Mouse (Mus musculus) gastrocnemius, postnatal 36 days (tissue): Measurements from ENCODE around the gene Ttll5. TPM values are rescaled to one million over a fixed set of nuclear protein-coding genes. Genes with fewer than 3 reads are reported as not detected.

ENCODE experiments used
- DNase-seq, 2 experiments: peaks; one replicate each; pipeline ENCODE4 v3.0.0; 2022
- intact Hi-C: fragments of 180-260 bp; cut with DNase I; formaldehyde crosslinking; loops from one replicate; pipeline ENCODE4 v1.15.1; 2025
- total RNA-seq, 2 experiments: library from RNA; stranded (reverse); gene quantifications; 2 replicates each; pipeline ENCODE4 v1.2.3; 2021

The Ttll5 gene
- total RNA-seq, 2 experiments from 2014 or later = 5.5 to 6.1 TPM

DNA sequence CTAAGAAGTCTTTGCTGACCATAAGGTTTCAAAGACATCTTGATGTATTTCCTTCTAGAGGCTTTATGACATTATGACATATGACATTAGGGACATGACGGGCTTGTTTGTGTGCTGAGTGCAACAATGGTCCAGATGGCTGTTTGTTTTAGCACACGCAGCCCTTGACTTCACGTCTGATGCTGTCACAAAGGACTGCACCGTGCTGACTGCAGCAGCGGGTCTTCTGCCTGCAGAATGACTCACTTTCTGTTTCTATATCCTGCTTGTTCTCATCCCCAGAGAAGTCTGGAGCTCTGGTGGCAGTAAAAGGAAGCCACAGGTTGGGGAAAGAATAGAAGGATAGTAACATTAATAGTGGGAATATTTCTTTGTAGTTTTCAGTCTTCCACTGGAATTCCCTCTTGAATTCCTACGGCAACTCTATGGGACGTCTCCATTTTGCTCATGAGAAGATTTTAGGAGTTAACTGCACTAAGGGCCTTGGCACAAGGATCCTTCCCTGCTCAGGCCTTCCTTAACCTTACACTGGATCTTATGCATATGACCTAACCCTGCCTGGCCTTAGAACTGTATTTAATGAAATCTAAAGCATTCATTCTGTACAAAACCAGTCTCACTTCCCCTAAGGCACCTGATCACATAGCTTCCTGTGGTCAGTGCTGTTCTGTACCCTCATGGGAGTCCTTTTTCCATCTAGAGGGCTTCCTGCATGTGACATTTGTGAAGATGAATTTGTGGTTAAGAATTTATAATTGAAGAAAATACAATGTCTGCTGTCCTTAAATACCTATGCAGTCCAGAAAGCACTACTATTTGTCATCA, 167.8 kb downstream of the Ttll5 start:
- no peak for DNase-seq
- intact Hi-C loops = no loop called here

GRCm38 (mm10) chr12:85992838-85993234, 168.4 kb downstream of the Ttll5 start:
- intact Hi-C loops = no loop called here
- DNase-seq = no peak

GRCm38 (mm10) chr12:85993790-85994360, 169.4 kb downstream of the Ttll5 start:
- intact Hi-C loops = no loop called here

DNA sequence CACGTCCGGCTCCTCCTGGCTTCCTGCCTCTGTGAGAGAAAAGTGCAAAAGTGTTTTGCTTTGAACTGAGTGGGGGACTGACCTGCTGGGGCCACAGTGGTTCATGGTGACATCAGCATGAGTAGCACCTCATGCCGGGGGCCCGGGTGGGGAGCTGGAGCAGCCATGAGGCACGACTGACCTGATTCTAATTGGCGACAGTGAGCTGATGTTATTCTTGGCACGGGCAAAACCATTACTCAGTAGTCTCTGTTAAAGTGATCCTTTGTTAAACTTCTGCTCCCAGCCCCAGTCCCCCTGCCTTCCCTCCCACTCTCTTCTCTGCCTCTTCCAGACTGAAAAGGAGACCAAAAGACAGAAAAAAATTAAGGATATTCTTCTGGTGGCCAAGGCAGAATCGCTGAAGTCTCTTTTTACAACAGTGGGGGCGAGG, 176.2 kb downstream of the Ttll5 start:
- DNase-seq = peak; percentile 31 to 33
- intact Hi-C loops = no loop called here

More at GRCm38 (mm10) chr12:85993790-85994360, 169.4 kb downstream of the Ttll5 start:
- no peak for DNase-seq

DNA sequence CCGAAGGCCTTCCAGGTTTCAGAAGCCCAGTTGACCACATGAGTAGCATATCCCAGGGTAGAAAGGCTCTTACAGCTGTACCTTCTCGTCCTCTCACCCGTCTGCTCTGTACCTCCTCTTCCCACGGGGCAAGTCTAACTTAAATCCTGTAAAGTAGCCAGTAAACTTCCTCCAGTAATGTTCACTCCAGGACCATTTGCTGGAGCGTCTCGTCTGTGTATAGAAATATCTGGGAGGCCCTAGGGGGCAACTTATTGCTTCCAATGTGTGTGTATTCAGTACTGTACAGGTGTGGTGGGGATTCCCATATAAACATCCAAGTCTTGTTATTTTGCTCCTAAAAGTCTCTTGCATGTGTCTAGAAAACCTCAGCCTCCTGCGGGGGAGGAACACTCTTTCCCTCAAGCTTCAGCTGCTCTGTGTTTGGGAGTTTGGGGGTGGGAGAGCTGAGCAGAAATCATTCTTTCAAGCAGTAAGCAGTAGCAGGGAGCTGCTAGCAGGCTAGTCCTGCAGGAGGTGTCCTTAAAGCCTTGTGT, 176.7 kb downstream of the Ttll5 start:
- intact Hi-C loops = no loop called here

DNA sequence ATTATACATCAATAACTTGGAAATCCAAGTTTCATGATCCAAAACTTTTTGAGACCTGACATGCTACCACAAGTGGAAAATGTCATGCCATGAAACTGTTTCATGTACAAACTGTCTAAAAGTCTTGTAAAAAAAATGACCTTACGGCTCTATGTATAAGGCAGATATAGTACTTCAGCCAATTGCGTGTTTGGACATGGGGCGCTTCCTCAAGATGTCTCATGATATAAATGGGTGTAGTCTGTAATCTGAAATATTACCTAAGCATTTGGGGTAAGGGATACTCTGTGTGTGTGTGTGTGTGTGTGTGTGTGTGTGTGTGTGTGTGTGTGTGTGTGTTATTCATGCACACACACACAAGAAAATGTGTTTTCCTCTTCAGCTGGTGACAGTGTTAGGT, 180.2 kb downstream of the Ttll5 start:
- intact Hi-C loops = no loop called here
- no peak for DNase-seq

More for the DNA sequence above, 176.7 kb downstream of the Ttll5 start:
- no peak for DNase-seq

GRCm38 (mm10) chr12:86007377-86007776, 182.9 kb downstream of the Ttll5 start:
- no peak for DNase-seq
- intact Hi-C loops = no loop called here

DNA sequence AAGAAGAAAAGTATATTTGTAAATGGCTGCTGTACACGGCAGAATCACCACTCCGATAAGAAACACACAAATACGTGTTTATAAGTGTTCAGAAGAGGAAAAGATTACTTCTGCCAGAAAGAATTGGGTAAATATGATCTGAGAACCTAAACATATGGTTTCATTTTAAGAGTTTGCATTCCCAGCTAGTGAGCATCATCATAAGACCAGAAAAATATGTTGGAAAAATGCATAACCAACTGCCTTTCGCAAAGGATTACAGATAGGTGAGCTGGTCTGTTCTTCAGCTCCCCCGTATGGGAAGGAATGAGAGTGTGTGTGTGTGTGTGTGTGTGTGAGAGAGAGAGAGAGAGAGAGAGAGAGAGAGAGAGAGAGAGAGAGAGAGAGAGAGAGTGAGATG, 186.2 kb downstream of the Ttll5 start:
- intact Hi-C loops = no loop called here
- DNase-seq = no peak

DNA sequence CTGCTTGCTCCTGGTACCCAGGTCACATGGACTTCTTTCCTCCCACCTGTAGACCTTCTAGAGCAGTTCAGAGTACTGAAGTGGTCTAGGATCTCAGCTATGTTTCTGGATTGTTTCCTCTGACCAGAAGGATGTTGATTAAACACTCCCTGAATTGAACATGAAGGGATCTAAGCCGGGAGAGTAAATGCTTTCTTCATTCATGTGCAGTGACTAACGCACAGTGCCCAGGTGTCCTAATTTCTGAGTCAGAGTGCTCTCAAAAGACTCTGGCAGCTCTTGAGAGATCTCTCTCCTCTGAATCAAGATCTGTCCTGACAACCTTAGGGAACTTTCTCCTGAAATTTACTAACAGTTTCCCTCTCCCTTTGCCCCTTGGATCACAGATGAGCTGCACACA, 187.7 kb downstream of the Ttll5 start:
- DNase-seq = no peak
- intact Hi-C loops = no loop called here

- no peak for DNase-seq
- intact Hi-C loops = no loop called here
These were observed 189.7 kb downstream of the Ttll5 start for GRCm38 (mm10) chr12:86014174-86014573.

DNA sequence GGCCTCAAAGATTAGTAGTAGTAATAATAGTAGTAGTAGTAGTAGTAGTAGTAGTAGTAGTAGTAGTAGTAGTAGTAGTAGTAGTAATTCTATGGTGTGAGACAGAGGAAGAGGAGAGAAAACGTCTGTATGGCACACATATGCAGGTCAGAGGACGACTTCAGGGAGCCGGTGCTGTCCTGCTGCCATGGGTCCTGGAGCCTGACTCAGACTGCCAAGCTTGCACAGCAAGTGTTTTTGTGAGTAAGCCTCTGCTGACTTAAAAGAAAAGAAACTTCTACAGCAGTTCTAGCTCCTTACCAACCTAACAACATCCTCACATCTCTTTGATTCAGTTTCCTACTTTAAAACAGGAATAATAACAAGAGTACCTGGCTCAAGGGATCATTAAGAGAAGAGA, 190.2 kb downstream of the Ttll5 start:
- intact Hi-C loops = no loop called here
- DNase-seq = no peak

GRCm38 (mm10) chr12:86015114-86015513, 190.7 kb downstream of the Ttll5 start:
- intact Hi-C loops = no loop called here
- no peak for DNase-seq

- intact Hi-C loops = no loop called here
- DNase-seq = no peak
These were observed 192.9 kb downstream of the Ttll5 start for GRCm38 (mm10) chr12:86017360-86017759.

- no peak for DNase-seq
- intact Hi-C loops = loop anchor here (5.0 kb wide), 3 partner anchors 49 to 164 kb away; no protein-coding TSS in a partner anchor
These were observed 197.1 kb downstream of the Ttll5 start for GRCm38 (mm10) chr12:86021583-86021982.

DNA sequence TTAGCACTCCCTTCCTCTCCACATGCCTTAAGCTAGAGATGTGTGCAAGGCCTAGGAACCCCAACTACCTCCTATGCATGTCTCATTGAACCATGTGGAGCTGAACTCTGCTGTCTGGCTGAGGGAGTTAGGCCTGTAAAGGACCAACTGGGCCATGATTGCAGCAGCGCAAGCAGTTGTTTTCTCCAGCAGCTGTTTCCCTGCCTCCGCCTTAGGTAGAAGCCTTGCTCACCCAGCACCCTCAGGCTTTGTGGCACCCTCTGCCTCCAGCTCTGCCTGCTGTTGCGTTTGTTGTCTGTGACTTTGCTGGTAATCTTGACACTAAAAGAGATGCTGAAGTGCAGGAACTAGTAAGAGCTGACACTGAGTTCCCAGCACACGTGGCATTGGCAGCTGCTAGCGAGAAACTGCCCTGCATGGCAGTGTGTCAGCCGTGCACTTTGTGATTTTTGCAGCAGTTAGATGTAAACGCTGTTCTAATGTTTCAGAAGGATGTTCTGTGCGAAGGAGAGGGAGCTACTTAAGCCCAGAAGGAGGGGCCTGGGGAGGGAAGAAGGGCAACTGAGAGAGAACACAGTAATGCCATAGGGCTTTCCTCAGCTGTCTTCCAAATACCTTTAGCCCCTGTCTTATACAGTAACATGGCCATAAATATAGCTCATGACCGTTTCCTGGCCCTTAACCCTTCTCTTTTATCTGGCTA, 198.0 kb downstream of the Ttll5 start:
- no peak for DNase-seq
- intact Hi-C loops = loop anchor here (5.0 kb wide), 3 partner anchors 50 to 165 kb away; no protein-coding TSS in a partner anchor

DNA sequence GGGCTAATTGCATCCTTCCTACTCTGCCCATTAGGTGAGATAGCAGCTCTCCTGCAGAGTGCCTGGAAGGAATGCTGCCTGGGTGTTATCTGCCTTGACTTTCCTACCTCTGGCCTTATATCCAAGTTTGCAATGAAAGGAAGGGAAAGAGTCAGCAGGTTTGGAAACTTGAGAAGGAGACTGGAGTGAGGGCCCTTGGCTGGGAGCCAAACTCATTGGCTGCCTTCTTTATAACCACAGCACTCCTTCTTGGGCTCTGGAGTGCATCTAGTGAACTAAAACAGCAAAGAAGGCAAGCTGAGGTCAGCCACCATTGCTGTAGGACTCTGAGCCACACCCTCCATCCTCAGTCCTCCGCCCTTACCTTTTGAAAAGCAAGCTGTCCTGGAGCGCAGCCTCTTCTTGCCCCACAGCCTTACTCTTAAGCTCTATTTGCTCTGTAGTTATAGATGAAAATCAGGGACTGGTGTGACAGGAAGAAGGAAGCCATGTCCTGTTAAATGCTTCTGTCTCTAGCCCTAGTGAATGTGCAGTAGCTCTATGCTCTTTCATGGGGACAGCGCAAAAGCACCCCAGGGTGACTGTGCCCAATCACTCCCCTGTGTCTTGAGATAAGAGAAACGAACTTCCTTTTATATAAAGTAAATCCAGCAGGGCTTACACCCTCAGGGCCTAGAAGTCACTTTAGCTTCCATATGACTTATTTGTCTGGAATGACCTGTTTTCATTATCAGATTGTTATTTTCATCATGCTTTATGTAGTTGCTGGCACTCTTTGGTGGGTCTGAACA, 198.8 kb downstream of the Ttll5 start:
- intact Hi-C loops = loop anchor here (5.0 kb wide), 3 partner anchors 51 to 166 kb away; no protein-coding TSS in a partner anchor
- no peak for DNase-seq

GRCm38 (mm10) chr12:86024426-86024825, 200.0 kb downstream of the Ttll5 start:
- intact Hi-C loops = loop anchor here (2.0 to 5.0 kb wide), 4 partner anchors 52 to 167 kb away; no protein-coding TSS in a partner anchor
- no peak for DNase-seq

- intact Hi-C loops = loop anchor here (2.0 kb wide), 1 partner anchor 51 kb away; no protein-coding TSS in a partner anchor
These were observed 201.0 kb downstream of the Ttll5 start for GRCm38 (mm10) chr12:86025480-86025879.

GRCm38 (mm10) chr12:86027000-86027399, 202.5 kb downstream of the Ttll5 start:
- intact Hi-C loops = no loop called here
- DNase-seq = no peak

More at GRCm38 (mm10) chr12:86025480-86025879, 201.0 kb downstream of the Ttll5 start:
- DNase-seq = peak; percentile 47 to 48

- DNase-seq = no peak
- intact Hi-C loops = no loop called here
These were observed 203.3 kb downstream of the Ttll5 start for GRCm38 (mm10) chr12:86027747-86028146.
